Mouse (Mus musculus): ENCODE results near the gene Lce1i.
"Not testable (repeated sequence)": the region's sequence is repeated elsewhere in the genome, so short reads cannot be mapped to it uniquely, and the experiment has no call there.

Gene Lce1i

GRCm38 (mm10) chr3:92778799-92779198, at the start of gene Lce1i:
Lce1i (minus strand) TSS chr3:92778899.
- DNase-seq = no peak

- no peak for DNase-seq
Observed at GRCm38 (mm10) chr3:92827108-92827507, 48.4 kb upstream of the Lce1i start, which contains the start of gene Kprp. Kprp (minus strand) TSS chr3:92827247.

GRCm38 (mm10) chr3:92825808-92826207, 47.1 kb upstream of the Lce1i start:
- DNase-seq = no peak

- DNase-seq = not testable (repeated sequence)
Observed at GRCm38 (mm10) chr3:92816036-92816435, 37.3 kb upstream of the Lce1i start.

GRCm38 (mm10) chr3:92815581-92815980, 36.9 kb upstream of the Lce1i start:
- no peak for DNase-seq

- DNase-seq = no peak
Observed at GRCm38 (mm10) chr3:92807791-92808190, 29.1 kb upstream of the Lce1i start, which contains the start of gene Lce1k. Lce1k (minus strand) TSS chr3:92807891.

- no peak for DNase-seq
Observed at GRCm38 (mm10) chr3:92790414-92790813, 11.7 kb upstream of the Lce1i start, which contains the start of gene Lce1j. Lce1j (minus strand) TSS chr3:92790514.

- DNase-seq = no peak
Observed at GRCm38 (mm10) chr3:92771573-92771972, 7.1 kb downstream of the Lce1i start.

- no peak for DNase-seq
Observed at GRCm38 (mm10) chr3:92764965-92765364, 13.7 kb downstream of the Lce1i start, which contains the start of gene Lce1h. Lce1h (minus strand) TSS chr3:92765065.

GRCm38 (mm10) chr3:92753197-92753596, 25.5 kb downstream of the Lce1i start:
- no peak for DNase-seq

GRCm38 (mm10) chr3:92752238-92752637, 26.5 kb downstream of the Lce1i start, which contains the start of gene Lce1g:
Lce1g (minus strand) TSS chr3:92752338.
- no peak for DNase-seq

GRCm38 (mm10) chr3:92738996-92739395, 39.7 kb downstream of the Lce1i start, which contains the start of gene Gm38119:
Gm38119 (minus strand) TSS chr3:92739096.
- no peak for DNase-seq
